Mouse (Mus musculus) common myeloid progenitor, adult 5-6 weeks (primary cell): ENCODE data around the gene St6galnac6. TPM values are rescaled to one million over a fixed set of nuclear protein-coding genes. Genes with fewer than 3 reads are reported as not detected.

Experiments used
- ATAC-seq: replicated peaks from 2 replicates; pipeline ENCODE4 v1.8.0; 2016; ENCODE audit warnings: low read depth, mild to moderate bottlenecking, moderate TSS enrichment, inconsistent platforms; ENCODE audit not compliant: poor library complexity, severe bottlenecking
- total RNA-seq: library from RNA; stranded (forward); fragments of 200-1000, 187-1606 nt; gene quantifications from 2 replicates; pipeline ENCODE4 v1.2.3, GENCODE M21; 2017

The St6galnac6 gene
- total RNA-seq, 1 experiment from 2014 or later = 12.7 TPM

DNA sequence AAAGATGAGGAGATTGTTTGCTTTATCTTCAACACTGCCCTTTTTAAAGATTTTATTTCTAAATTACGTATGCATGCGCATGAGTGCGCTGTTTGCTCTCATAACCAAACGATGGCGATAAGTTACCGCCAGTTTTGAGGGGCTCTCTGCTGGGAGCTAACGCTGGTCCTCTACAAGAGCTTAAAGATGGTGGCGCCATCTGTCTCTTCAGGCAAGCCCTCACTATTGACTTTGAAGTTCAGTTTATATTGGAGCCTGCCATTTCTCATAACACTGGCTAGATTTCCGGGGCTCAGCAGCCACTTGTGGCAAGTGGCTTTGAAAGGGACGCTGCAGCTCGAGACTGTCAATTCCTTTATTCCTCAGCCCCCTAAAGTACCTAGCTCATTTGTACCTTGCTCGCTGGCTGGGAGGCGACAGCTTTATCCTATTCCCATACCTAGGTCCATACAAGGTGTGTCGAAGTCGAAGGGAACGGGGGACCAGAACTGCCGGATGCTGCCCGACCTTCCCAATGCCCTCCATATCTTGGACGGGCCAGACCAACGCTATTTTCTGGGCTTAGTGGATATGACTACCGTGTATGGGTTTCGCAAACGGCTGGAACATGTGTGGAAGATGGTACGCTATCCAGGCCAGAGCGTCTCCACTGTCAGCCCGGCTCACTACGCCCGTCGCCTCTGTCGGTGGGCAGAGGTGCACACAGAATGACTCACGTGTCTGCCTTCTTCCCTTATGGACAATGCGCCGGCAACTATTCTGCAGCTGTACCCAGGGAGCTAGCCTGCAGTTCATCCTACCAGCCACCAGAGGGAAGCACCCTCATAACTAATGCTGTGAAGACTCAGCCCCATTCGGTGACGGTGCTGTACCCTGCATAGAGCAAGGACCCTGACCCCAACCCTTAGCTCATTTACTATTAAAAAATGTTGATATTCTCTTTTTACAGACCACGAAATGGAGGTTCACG lies 16.4 kb upstream of the St6galnac6 start:
- peak; percentile 75 for ATAC-seq

DNA sequence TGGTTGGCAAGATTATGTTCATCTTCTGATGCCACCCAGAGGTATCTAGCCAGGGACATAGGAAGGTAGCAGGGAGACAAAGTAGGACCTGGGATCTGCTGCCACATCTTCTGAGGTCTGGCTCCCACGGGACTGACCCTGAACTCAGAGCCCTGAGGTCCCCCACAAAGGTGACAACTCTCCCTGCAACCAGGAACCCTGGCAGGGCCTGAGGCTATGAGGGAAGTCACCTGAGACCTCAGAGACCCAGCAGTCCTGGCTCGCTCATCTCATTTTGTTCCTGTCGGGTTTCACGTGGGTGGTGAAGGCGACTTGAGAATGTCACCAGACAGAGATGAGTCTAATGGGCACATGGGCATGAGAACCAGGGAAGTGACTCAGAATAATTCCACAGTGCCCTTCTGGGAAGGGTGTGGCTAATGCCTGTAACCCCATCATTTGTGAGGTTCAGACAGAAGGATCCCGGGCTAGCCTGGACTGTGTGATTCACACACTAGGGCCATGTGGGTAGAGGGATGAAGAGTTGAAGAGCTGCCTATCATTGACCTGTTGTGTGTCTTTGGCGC lies 14.3 kb upstream of the St6galnac6 start:
- no peak for ATAC-seq

DNA sequence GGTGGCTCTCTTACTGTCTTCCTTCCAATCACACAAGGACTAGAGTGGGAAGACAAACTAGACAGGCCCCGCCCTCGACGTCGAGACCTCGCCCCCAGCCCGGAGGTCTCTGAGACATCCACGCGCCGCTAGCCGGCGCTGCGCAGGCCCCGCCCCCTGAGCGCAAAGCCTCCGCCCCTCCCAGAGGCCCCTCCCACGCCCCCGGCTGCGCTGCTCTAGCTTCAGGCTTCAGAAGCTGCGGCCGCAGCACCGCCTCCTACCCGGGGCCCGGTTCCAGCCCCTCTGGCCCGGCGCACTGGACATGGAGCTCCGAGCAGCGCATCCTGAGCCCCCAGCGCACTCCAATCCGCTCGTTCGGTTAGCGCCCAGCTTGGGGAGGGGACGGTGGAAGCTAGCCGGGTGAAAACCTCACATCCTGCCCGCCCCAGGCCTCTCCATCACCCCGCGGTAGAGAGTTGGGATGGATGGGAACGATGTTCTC lies 12.6 kb upstream of the St6galnac6 start, which contains the start of gene St6galnac4:
TSS of gene St6galnac4 (plus strand) at position 225 of the 481 bp plus-strand sequence.
- ATAC-seq = peak; percentile 69

DNA sequence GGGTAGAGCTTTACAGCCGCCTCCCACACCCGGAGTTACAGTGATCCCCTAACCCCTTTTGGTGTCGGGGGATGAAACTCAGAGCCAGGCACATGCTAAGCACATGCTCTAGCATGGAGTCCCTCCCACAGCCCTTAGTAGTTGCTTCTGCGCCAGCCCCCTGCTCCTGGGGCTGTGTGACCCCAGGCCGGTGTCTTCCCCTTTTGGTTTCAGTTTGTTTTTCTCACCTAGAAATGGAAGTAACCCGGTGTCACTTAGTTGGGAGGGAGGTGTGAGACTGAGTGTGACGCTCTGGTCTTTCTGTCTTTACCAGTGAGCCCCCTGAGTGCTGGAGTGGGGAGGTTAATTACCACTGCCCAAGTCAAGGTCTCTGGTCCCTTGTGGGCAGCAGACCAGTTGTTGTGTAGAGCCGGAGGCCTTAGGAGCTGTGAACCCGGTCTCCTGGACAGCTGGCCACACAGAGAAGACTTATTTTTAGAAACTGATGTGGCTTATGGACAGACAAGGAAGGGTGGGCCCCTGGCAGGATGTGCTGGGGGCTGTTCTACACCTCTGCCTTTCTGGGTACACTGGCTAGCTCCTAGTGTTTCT lies 11.7 kb upstream of the St6galnac6 start:
- peak; percentile 42 for ATAC-seq

DNA sequence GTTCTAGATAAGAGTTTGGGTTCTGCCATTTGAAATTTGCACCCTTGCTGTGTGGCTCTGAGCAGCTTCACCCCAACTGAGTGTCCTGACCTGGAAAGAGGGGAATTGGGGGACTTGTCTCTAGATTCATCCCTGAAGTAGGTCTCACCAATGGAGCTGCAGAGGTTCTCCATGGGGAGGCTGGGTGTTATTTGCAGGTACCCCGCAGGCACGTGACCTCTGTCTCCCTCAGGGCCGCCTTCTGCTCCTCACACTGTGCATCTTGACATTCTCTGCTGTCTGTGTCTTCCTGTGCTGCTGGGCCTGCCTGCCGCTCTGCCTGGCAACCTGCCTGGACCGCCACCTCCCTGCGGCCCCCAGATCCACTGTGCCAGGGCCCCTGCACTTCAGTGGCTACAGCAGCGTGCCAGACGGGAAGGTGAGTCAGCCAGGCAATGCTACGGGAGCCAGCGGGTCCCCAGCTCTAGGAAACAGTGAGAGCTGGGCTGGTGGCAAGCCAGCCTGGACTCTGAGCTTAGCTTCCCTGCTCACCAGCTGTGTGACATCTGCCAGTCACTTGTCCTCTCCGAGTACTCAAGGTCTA lies 10.2 kb upstream of the St6galnac6 start:
- no peak for ATAC-seq

- no peak for ATAC-seq
These were observed 9.3 kb upstream of the St6galnac6 start for GRCm38 (mm10) chr2:32590224-32590623.

GRCm38 (mm10) chr2:32591249-32591648 lies 8.3 kb upstream of the St6galnac6 start:
- ATAC-seq = no peak

GRCm38 (mm10) chr2:32596725-32597124 lies 2.8 kb upstream of the St6galnac6 start:
- ATAC-seq = no peak

DNA sequence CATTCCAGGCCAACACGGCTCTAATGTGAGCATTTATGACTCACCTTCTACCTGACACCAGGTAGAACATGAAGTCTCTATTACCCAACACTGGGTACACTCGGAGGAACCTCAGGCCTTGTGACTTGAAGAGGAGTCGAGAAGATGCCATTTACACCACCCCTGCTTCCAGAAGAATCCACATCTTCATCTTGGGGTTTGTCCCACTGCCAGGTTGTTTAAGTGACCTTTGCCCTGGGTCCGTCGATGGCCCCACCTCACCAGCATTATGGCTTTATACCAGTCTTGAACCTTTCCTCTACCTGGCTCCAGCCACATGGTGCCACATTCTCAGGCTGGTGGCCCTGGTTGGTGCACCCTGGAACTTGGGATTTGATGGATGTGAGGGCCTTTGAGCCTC lies 2.3 kb upstream of the St6galnac6 start:
- no peak for ATAC-seq

DNA sequence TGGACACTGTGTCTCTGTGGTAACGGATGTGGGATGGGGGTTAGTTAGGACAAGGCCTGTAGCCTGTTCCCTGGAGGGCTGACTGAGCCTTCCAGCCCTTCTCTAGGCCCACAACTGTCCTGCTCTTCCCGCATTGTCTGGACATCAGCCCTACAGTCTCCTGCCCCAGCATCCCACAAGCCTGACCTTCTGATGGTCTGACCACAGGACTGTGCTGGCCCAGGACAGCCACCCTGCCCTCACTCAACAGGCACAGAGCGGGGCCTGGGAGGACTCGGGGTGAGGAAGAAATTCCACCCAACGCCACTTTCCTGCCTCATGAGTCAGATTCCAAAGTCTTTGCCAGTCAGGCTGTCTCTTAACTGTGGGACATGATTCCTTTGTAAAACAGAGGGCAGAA lies 1.8 kb upstream of the St6galnac6 start:
- no peak for ATAC-seq

DNA sequence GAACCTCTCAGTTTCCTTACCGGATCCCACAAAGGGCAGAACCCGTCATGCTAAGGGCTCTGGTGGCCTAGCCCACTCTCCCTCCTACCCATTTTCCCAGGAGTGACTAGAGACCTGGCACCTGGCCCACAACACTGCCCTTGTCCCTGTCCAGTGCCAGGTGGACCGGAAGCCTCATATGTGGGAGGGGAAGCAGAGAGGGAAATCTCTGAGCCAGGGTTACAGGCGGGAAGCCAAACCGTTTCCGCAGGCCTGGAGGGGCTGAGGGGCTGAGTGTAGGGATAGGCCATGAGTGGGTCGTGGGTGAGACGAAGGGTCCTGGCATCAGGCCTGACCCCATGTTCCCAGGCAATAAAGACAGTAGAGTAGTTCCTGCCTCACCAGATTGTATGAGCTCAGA lies 1.0 kb upstream of the St6galnac6 start:
- ATAC-seq = no peak

GRCm38 (mm10) chr2:32601417-32602065 lies 2.0 kb downstream of the St6galnac6 start:
- peak; percentile 28; the same call in 1 of the 2 replicates for ATAC-seq

DNA sequence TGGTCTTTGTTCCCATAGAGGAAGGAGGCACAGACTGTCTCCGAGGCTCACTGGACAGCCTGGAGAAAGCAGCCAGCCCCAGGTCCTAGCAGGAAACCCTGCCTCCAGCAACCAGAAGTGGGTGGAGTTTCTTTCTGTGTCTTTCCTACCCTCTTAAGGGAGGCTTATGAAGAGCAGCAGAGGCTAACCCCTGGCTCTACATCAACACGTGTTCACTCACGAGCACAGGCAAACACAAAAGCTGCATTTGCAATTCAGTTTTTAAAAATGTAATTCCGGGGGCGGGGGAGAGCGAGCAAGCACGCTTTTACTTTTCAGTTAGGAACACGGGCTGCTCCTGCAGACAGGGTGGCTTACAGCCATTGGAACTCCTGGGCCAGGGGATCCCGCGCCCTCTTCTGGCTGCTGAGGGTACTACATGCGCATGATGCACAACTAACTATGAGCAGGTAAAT lies 3.1 kb downstream of the St6galnac6 start:
- peak; percentile 67 for ATAC-seq

GRCm38 (mm10) chr2:32604631-32605030 lies 5.1 kb downstream of the St6galnac6 start:
- no peak for ATAC-seq

GRCm38 (mm10) chr2:32606161-32607142 lies 6.9 kb downstream of the St6galnac6 start:
- ATAC-seq = peak; percentile 48

DNA sequence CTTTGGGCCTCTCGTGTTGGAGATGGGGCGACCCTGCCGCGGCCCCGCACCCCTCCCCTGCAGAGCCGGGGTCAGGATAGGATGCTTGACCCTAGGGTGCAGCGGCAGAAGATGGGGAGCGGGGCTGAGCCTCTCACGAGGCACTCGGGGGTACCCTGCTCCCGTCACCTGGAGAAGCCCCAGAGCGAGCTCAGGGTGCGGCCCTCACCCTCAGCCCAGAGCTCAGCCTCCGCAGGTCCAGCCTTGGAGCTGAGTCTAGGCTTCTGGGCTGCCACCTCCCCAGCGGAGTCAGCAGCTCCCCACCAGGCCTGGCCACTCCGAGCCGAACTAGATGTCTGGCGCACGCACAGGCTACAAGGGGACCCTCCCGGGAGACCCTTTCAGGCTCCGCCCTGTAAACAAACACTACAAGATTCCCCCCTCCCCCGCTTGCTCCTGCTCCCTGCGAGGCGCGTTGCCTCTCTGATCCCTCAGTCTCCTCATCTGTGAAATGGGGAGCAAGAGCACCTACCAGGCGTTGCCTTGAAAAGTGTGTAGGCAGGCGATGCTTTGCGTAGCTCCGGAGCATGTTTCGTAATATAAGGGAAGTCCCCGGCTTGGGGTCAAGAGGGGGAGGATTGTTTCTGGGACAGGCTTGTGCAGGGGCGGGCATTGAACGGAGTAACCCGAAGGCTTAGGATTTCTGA lies 7.9 kb downstream of the St6galnac6 start:
- ATAC-seq = peak; percentile 19

DNA sequence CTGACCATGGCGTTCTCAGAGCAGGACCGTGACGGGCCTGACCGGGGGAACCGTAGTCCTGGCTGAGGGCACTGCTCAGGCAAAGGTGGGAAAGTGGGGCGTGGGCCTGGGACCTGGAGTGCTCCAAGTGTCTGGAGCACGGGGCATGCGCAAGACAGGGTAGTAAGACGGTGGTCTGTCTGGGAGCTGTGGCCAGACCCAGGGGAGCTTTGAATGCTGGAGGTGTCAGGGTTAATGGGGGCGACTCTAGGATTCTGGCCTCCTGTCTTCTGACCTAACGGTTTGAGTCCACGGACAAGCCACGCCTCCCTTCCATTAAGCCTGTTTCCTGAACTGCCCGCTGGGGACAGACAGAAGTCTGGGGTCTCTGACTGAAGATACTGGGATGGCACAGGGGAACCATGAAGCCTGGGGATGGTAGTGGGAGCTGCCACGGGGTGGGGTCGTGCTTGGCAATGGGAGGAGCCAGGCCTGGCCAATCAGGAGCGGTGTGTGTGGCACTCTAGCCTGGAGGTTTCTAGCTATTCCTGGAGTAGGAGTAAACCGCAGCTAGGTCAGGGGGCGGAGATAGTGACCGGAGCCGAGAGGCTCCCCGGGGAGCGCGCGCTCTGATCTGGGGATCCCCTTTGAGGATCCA lies 8.8 kb downstream of the St6galnac6 start:
- ATAC-seq = peak; percentile 72
